Mouse (Mus musculus): ENCODE measurements around the gene Fezf2. TPM values are rescaled to one million over a fixed set of nuclear protein-coding genes. Genes with fewer than 3 reads are reported as not detected.

Gene Fezf2
- not detected in 2 replicates for polyA plus RNA-seq (2012; rRNA removed)

GRCm38 (mm10) chr14:12348089-12348488, at the start of gene Fezf2:
TSS of gene Fezf2 (minus strand) at chr14:12348189.
- DNase-seq (ENCODE audit: low read depth, low spot score): no peak
- WGBS: 4% methylated on average over 2 of the region's 2 CpGs

- WGBS: 77% methylated on average over 3 of the region's 3 CpGs
- no peak for DNase-seq (ENCODE audit: low read depth, low spot score)
Measured at GRCm38 (mm10) chr14:12397561-12397960, 49.6 kb upstream of the Fezf2 start.

GRCm38 (mm10) chr14:12394318-12394717, 46.3 kb upstream of the Fezf2 start:
- no peak for DNase-seq (ENCODE audit: low read depth, low spot score)
- WGBS: 54% methylated on average over 2 of the region's 2 CpGs

GRCm38 (mm10) chr14:12393271-12393861, 45.4 kb upstream of the Fezf2 start:
- 69% methylated on average over 12 of the region's 12 CpGs for WGBS
- DNase-seq (ENCODE audit: low read depth, low spot score): no peak

- WGBS: 66% methylated on average over 7 of the region's 7 CpGs
Measured at GRCm38 (mm10) chr14:12391167-12391566, 43.2 kb upstream of the Fezf2 start.

GRCm38 (mm10) chr14:12388806-12389436, 40.9 kb upstream of the Fezf2 start:
- WGBS: 55% methylated on average over 14 of the region's 14 CpGs
- no peak for DNase-seq (ENCODE audit: low read depth, low spot score)

More at GRCm38 (mm10) chr14:12391167-12391566, 43.2 kb upstream of the Fezf2 start:
- no peak for DNase-seq (ENCODE audit: low read depth, low spot score)

- DNase-seq (ENCODE audit: low read depth, low spot score): no peak
- WGBS: 43% methylated on average over 4 of the region's 4 CpGs
Measured at GRCm38 (mm10) chr14:12388192-12388795, 40.3 kb upstream of the Fezf2 start.

- WGBS: 59% methylated on average over 6 of the region's 6 CpGs
- DNase-seq (ENCODE audit: low read depth, low spot score): no peak
Measured at GRCm38 (mm10) chr14:12387176-12387575, 39.2 kb upstream of the Fezf2 start.

- WGBS: 35% methylated on average over 9 of the region's 9 CpGs
- no peak for DNase-seq (ENCODE audit: low read depth, low spot score)
Measured at GRCm38 (mm10) chr14:12377883-12378282, 29.9 kb upstream of the Fezf2 start.

- no peak for DNase-seq (ENCODE audit: low read depth, low spot score)
- WGBS: 88% methylated on average over 2 of the region's 2 CpGs
Measured at GRCm38 (mm10) chr14:12377289-12377688, 29.3 kb upstream of the Fezf2 start.

GRCm38 (mm10) chr14:12375451-12375850, 27.5 kb upstream of the Fezf2 start:
- 72% methylated on average over 2 of the region's 2 CpGs for WGBS

GRCm38 (mm10) chr14:12350271-12350916, 2.4 kb upstream of the Fezf2 start:
- no peak for DNase-seq (ENCODE audit: low read depth, low spot score)
- 12% methylated on average over 16 of the region's 16 CpGs for WGBS

More at GRCm38 (mm10) chr14:12375451-12375850, 27.5 kb upstream of the Fezf2 start:
- no peak for DNase-seq (ENCODE audit: low read depth, low spot score)

- 15% methylated on average over 15 of the region's 15 CpGs for WGBS
- no peak for DNase-seq (ENCODE audit: low read depth, low spot score)
Measured at GRCm38 (mm10) chr14:12349334-12350090, 1.5 kb upstream of the Fezf2 start.

GRCm38 (mm10) chr14:12346865-12347600, 956 bp downstream of the Fezf2 start:
- WGBS: 5% methylated on average over 26 of the region's 26 CpGs
- DNase-seq (ENCODE audit: low read depth, low spot score): no peak

- DNase-seq (ENCODE audit: low read depth, low spot score): no peak
Measured at GRCm38 (mm10) chr14:12346011-12346864, 1.8 kb downstream of the Fezf2 start.

GRCm38 (mm10) chr14:12345241-12345921, 2.6 kb downstream of the Fezf2 start:
- no peak for DNase-seq (ENCODE audit: low read depth, low spot score)
- WGBS: 2% methylated on average over 40 of the region's 40 CpGs

More at GRCm38 (mm10) chr14:12346011-12346864, 1.8 kb downstream of the Fezf2 start:
- WGBS: 3% methylated on average over 50 of the region's 50 CpGs

GRCm38 (mm10) chr14:12344746-12345240, 3.2 kb downstream of the Fezf2 start:
- no peak for DNase-seq (ENCODE audit: low read depth, low spot score)
- 2% methylated on average over 39 of the region's 39 CpGs for WGBS

Measured in large intestine, adult 2 months (tissue).